Mouse (Mus musculus) E14TG2a.4 (cell line): Measurements from ENCODE around the gene Lsamp.
A peak's percentile ranks its signal among the peaks of the same experiment; 100 is the strongest.

Experiments used
- CTCF ChIP-seq: conservative IDR thresholded peaks from 2 replicates; pipeline ENCODE4 v1.5.1; 2014; ENCODE audit warnings: low read length
- NANOG ChIP-seq: IDR thresholded peaks from 2 replicates; pipeline ENCODE4 v1.6.1; 2014; ENCODE audit warnings: borderline replicate concordance, low read length, mixed read lengths
- POU5F1 ChIP-seq: IDR thresholded peaks from 2 replicates; pipeline ENCODE4 v1.6.1; 2014; ENCODE audit warnings: low read length, borderline replicate concordance

- TF ChIP-seq CTCF (peak; percentile 100), POU5F1 (no peak), NANOG (no peak)
Observed at GRCm38 (mm10) chr16:41835745-41836144, 1851.6 kb downstream of the Lsamp start.
